Mouse (Mus musculus) liver, postnatal 0 days (tissue): ENCODE measurements around the gene Clps. TPM values are rescaled to one million over a fixed set of nuclear protein-coding genes. Genes with fewer than 3 reads are reported as not detected.

Experiments used
- ATAC-seq: fragments of 200-750 bp; cut with Nextera tagmentation; 2 replicates; pipeline ENCODE4 v1.8.0; 2017; ENCODE audit warnings: mild to moderate bottlenecking, moderate library complexity
- DNase-seq: peaks from one replicate; pipeline ENCODE4 v3.0.0-alpha.2; 2016
- H3K27ac ChIP-seq: fragments of 300-500 bp; sonication (generic); 2 replicates; pipeline ENCODE4 v1.5.1; 2014; ENCODE audit warnings: antibody characterized with exemption, moderate library complexity, mild to moderate bottlenecking, low read depth
- H3K27me3 ChIP-seq: fragments of 300-500 bp; sonication (generic); 2 replicates; pipeline ENCODE4 v1.6.1; 2014; ENCODE audit warnings: low read length, control low read depth, mixed read lengths; ENCODE audit not compliant: insufficient read depth
- H3K36me3 ChIP-seq: fragments of 300-500 bp; sonication (generic); replicated peaks from 2 replicates; pipeline ENCODE4 v1.6.1; 2014; ENCODE audit warnings: mild to moderate bottlenecking, control low read depth, low read length, moderate library complexity, mixed read lengths; ENCODE audit not compliant: insufficient read depth
- H3K4me1 ChIP-seq: fragments of 300-500 bp; sonication (generic); 2 replicates; pipeline ENCODE4 v1.6.1; 2014; ENCODE audit warnings: antibody characterized with exemption, mild to moderate bottlenecking, control low read depth; ENCODE audit not compliant: insufficient read depth
- H3K4me2 ChIP-seq: fragments of 300-500 bp; sonication (generic); 2 replicates; pipeline ENCODE4 v1.6.1; 2014; ENCODE audit warnings: low read depth, mild to moderate bottlenecking, low read length, moderate library complexity, mixed read lengths
- H3K4me3 ChIP-seq: fragments of 300-500 bp; sonication (generic); 2 replicates; pipeline ENCODE4 v1.5.1; 2014; ENCODE audit warnings: low read depth, low read length
- H3K9ac ChIP-seq: fragments of 300-500 bp; sonication (generic); replicated peaks from 2 replicates; pipeline ENCODE4 v1.6.1; 2014; ENCODE audit warnings: mild to moderate bottlenecking, moderate library complexity
- H3K9me3 ChIP-seq: fragments of 300-500 bp; sonication (generic); 2 replicates; pipeline ENCODE4 v1.6.1; 2016; ENCODE audit warnings: mild to moderate bottlenecking, control low read depth, low read length, mixed read lengths
- CTCF ChIP-seq: sonication (generic); IDR thresholded peaks from 2 replicates; pipeline ENCODE4 v1.5.1; 2016; ENCODE audit warnings: antibody characterized with exemption, low read depth
- EP300 ChIP-seq: IDR thresholded peaks from 2 replicates; pipeline ENCODE4 v1.6.1; 2016; ENCODE audit warnings: antibody characterized with exemption, low read depth, mild to moderate bottlenecking
- WGBS: fragments of 180-500 bp; shearing (Covaris S2); extraction: QIAGEN DNeasy Blood & Tissue Kit; methylation state at CpG from one replicate; pipeline ENCODE4 v1.1.7; 2014; ENCODE audit not compliant: insufficient replicate concordance; 5-methylcytosine and 5-hydroxymethylcytosine counted together
- polyA plus RNA-seq: library from polyadenylated mRNA; unstranded; fragments of >200 nt; fragmentation: Nextera tagmentation; extraction: Ambion mirVana; gene quantifications from 2 replicates; pipeline ENCODE4 v1.2.1, GENCODE M21; 2015

Gene Clps
- polyA plus RNA-seq, 1 experiment from 2014 or later: 1.2 TPM

GRCm38 (mm10) chr17:28518615-28519071, 41.9 kb downstream of the Clps start:
- peak; percentile 40 for DNase-seq
- Histone ChIP-seq H3K27me3 (no peaks in the 10 kb centered on the region), H3K27ac (peak overlapping the region; percentile 98)

GRCm38 (mm10) chr17:28517956-28518614, 42.5 kb downstream of the Clps start:
- Histone ChIP-seq H3K4me3 (peak overlapping the region; percentile 44), H3K27me3 (no peaks in the 10 kb centered on the region), H3K4me2 (peak overlapping the region; percentile 76), H3K9me3 (no peaks in the 10 kb centered on the region), H3K36me3 (no peaks in the 10 kb centered on the region), H3K27ac (peak overlapping the region; percentile 98), H3K9ac (peak overlapping the region; percentile 70), H3K4me1 (peaks cover 77% of the 10 kb centered on the region)
- TF ChIP-seq CTCF (no peak), EP300 (peak; percentile 45; the same call in 1 of the 2 replicates)
- 1% methylated on average over 32 of the region's 46 CpGs for WGBS
- DNase-seq: peak; percentile 91
- peak; percentile 72 for ATAC-seq

More at GRCm38 (mm10) chr17:28518615-28519071, 41.9 kb downstream of the Clps start:
- peak overlapping the region; percentile 44 for H3K4me3 ChIP-seq
- peaks cover 71% of the 10 kb centered on the region for H3K4me1 ChIP-seq
- no peak for TF ChIP-seq EP300
- no peak for TF ChIP-seq CTCF
- peak overlapping the region; percentile 76 for H3K4me2 ChIP-seq
- H3K9me3 ChIP-seq: no peaks in the 10 kb centered on the region
- 3% methylated on average over 8 of the region's 8 CpGs for WGBS
- peak overlapping the region; percentile 70 for H3K9ac ChIP-seq
- no peaks in the 10 kb centered on the region for H3K36me3 ChIP-seq
- no peak for ATAC-seq

- Histone ChIP-seq H3K9ac (peak within 1 kb of the TSS; percentile 70), H3K9me3 (no peaks in the 10 kb centered on the region), H3K4me2 (peak within 1 kb of the TSS; percentile 76), H3K4me1 (peaks cover 78% of the 10 kb centered on the region), H3K27ac (peak within 1 kb of the TSS; percentile 98), H3K4me3 (peak within 1 kb of the TSS; percentile 44), H3K36me3 (no peaks in the 10 kb centered on the region), H3K27me3 (no peaks in the 10 kb centered on the region)
- ATAC-seq (peak; percentile 6), DNase-seq (peak; percentile 58)
- 17% methylated on average over 16 of the region's 16 CpGs for WGBS
- TF ChIP-seq EP300 (peak; percentile 20; the same call in 1 of the 2 replicates), CTCF (no peak)
Measured at GRCm38 (mm10) chr17:28517441-28517955, 43.1 kb downstream of the Clps start, which contains the start of gene Fkbp5. TSS of gene Fkbp5 (minus strand) at chr17:28517527.

GRCm38 (mm10) chr17:28516881-28517280, 43.7 kb downstream of the Clps start:
- no peak for TF ChIP-seq EP300
- 0 out of 2 replicates have a peak, but pooled peaks have one; percentile 14 for TF ChIP-seq CTCF
- Histone ChIP-seq H3K9ac (peak overlapping the region; percentile 70; the same call in 1 of the 2 replicates), H3K27ac (peak overlapping the region; percentile 98)

GRCm38 (mm10) chr17:28515431-28516341, 44.9 kb downstream of the Clps start:
- WGBS: 39% methylated on average over 10 of the region's 10 CpGs
- DNase-seq: peak; percentile 59
- Histone ChIP-seq H3K27ac (peak overlapping the region; percentile 98), H3K4me3 (no peak overlapping the region), H3K4me1 (peaks cover 75% of the 10 kb centered on the region), H3K9me3 (no peaks in the 10 kb centered on the region), H3K27me3 (no peaks in the 10 kb centered on the region), H3K9ac (peak overlapping the region; percentile 8; the same call in 1 of the 2 replicates), H3K36me3 (no peaks in the 10 kb centered on the region), H3K4me2 (peak overlapping the region; percentile 22; the same call in 1 of the 2 replicates)
- TF ChIP-seq EP300 (no peak), CTCF (no peak)
- ATAC-seq: no peak

More at GRCm38 (mm10) chr17:28516881-28517280, 43.7 kb downstream of the Clps start:
- ATAC-seq (no peak), DNase-seq (no peak)
- Histone ChIP-seq H3K36me3 (no peaks in the 10 kb centered on the region), H3K27me3 (no peaks in the 10 kb centered on the region), H3K4me1 (peaks cover 80% of the 10 kb centered on the region), H3K9me3 (no peaks in the 10 kb centered on the region), H3K4me2 (peak overlapping the region; percentile 1; the same call in 1 of the 2 replicates), H3K4me3 (no peak overlapping the region)
- 53% methylated on average over 4 of the region's 4 CpGs for WGBS
